Comparison of ENCODE assay signal across 10 mouse cellular contexts in the genomic region with DNA sequence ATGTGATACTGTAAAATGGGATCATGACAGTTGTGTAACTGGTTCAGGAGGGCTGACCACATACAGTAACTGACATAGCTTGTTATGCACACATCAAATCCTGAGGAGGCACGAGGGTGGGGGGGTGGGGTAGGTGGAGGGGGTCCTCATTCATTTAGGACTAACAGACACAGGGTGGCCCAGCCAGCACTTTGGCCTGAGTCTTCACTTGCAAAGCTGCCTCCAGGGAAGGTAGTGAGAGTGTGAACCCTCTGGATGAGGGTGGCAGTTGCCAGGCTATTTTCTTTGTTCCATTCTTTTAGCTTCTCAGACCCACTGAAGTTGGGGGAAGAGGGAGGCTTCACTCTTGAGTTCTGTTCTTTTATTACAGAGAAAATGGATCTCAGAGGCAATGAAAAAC.
DNase-seq lines count a peak whose midpoint lies in the region; ATAC-seq and TF ChIP-seq lines count a peak whose summit lies in the region.
"Had no signal": no experiment of that assay in that cellular context is flagged by ENCODE, and none has a peak within 500 bp of the region (broad histone marks: within the 10 kb centered on the region; RNA-seq: fewer than 3 reads in every experiment).

No protein-coding gene starts in this region.

- H3K4me2 ChIP-seq in forebrain, embryonic 15.5 days (replicated peaks): peak overlapping the region; percentile 50
- peak overlapping the region; percentile 60 for H3K4me2 ChIP-seq in hindbrain, postnatal 0 days (ENCODE audit: low read depth, low read length)
- peak overlapping the region; percentile 75 for H3K4me2 ChIP-seq in midbrain, postnatal 0 days (ENCODE audit: low read depth, low read length, poor library complexity, severe bottlenecking)
- H3K4me2 ChIP-seq in kidney, embryonic 15.5 days: no peak overlapping the region
- H3K4me2 ChIP-seq: liver, embryonic 11.5 days had no signal

- 44% methylated on average over 1 of the region's 1 CpGs for WGBS in forebrain, embryonic 15.5 days
- WGBS in hindbrain, postnatal 0 days: 17% methylated on average over 1 of the region's 1 CpGs
- WGBS in midbrain, postnatal 0 days: 33% methylated on average over 1 of the region's 1 CpGs
- 75% methylated on average over 1 of the region's 1 CpGs for WGBS in kidney, embryonic 15.5 days

- TF ChIP-seq CTCF in layer of hippocampus, adult 2 months (conservative IDR thresholded peaks at IDR 0.05): no peak
- TF ChIP-seq CTCF in hindbrain, postnatal 0 days (IDR thresholded peaks at IDR 0.05; ENCODE audit: low read depth): no peak
- no peak for TF ChIP-seq CTCF in midbrain, postnatal 0 days (IDR thresholded peaks at IDR 0.05)

- no peak overlapping the region for H3K4me3 ChIP-seq in layer of hippocampus, adult 2 months
- peak overlapping the region; percentile 37 for H3K4me3 ChIP-seq in forebrain, embryonic 15.5 days
- H3K4me3 ChIP-seq in hindbrain, postnatal 0 days (ENCODE audit: low read length): no peak overlapping the region; the same call in 1 of the 2 replicates
- H3K4me3 ChIP-seq in midbrain, postnatal 0 days (ENCODE audit: low read depth, low read length): peak overlapping the region; percentile 40; the same call in 1 of the 2 replicates
- no peak overlapping the region for H3K4me3 ChIP-seq in kidney, embryonic 15.5 days (replicated peaks)

- 0 out of 2 replicates have a peak, but pooled peaks have one; percentile 8 for ATAC-seq in forebrain, embryonic 15.5 days (replicated peaks)
- no peak; the same call in 1 of the 2 replicates for ATAC-seq in hindbrain, postnatal 0 days
- ATAC-seq in midbrain, postnatal 0 days (ENCODE audit: low FRiP score): no peak; the same call in 1 of the 2 replicates
- ATAC-seq in inflammation-experienced regulatory T-cells, adult 6 months: no peak
- ATAC-seq in kidney, embryonic 15.5 days (replicated peaks; ENCODE audit: low FRiP score): no peak

- H3K36me3 ChIP-seq in forebrain, embryonic 15.5 days: no peaks in the 10 kb centered on the region
- H3K36me3 ChIP-seq in hindbrain, postnatal 0 days (ENCODE audit: insufficient read depth, low read length): no peaks in the 10 kb centered on the region
- no peaks in the 10 kb centered on the region for H3K36me3 ChIP-seq in midbrain, postnatal 0 days (ENCODE audit: insufficient read depth, low read length)
- H3K36me3 ChIP-seq in kidney, embryonic 15.5 days: no peaks in the 10 kb centered on the region
- H3K36me3 ChIP-seq: G1E had no signal

- no peak for DNase-seq in layer of hippocampus, adult 2 months (ENCODE audit: low spot score in 2 of 2)
- DNase-seq in layer of hippocampus, postnatal 36 days: no peak
- no peak for DNase-seq in hindbrain, postnatal 0 days (ENCODE audit: low spot score)
- no peak for DNase-seq in midbrain, postnatal 0 days (ENCODE audit: low spot score)
- no peak for DNase-seq in gastrocnemius, postnatal 4 days (ENCODE audit: low spot score in 2 of 2)

- no peaks in the 10 kb centered on the region for H3K27me3 ChIP-seq in forebrain, embryonic 15.5 days
- no peaks in the 10 kb centered on the region for H3K27me3 ChIP-seq in hindbrain, postnatal 0 days (ENCODE audit: insufficient read depth, low read length)
- H3K27me3 ChIP-seq in midbrain, postnatal 0 days (ENCODE audit: insufficient read depth, low read length): no peaks in the 10 kb centered on the region
- H3K27me3 ChIP-seq in kidney, embryonic 15.5 days: peaks cover 17% of the 10 kb centered on the region

- peaks cover 54% of the 10 kb centered on the region for H3K4me1 ChIP-seq in forebrain, embryonic 15.5 days
- H3K4me1 ChIP-seq in hindbrain, postnatal 0 days (ENCODE audit: insufficient read depth, low read length): peaks cover 49% of the 10 kb centered on the region
- H3K4me1 ChIP-seq in midbrain, postnatal 0 days (ENCODE audit: insufficient read depth, low read length): peaks cover 34% of the 10 kb centered on the region
- H3K4me1 ChIP-seq in kidney, embryonic 15.5 days: peaks cover 17% of the 10 kb centered on the region

- peak overlapping the region; percentile 98 for H3K27ac ChIP-seq in layer of hippocampus, adult 2 months
- H3K27ac ChIP-seq in forebrain, embryonic 15.5 days (replicated peaks): no peak overlapping the region
- H3K27ac ChIP-seq in hindbrain, postnatal 0 days: peak overlapping the region; percentile 86
- peak overlapping the region; percentile 90 for H3K27ac ChIP-seq in midbrain, postnatal 0 days (ENCODE audit: low read depth, low read length)
- H3K27ac ChIP-seq in kidney, embryonic 15.5 days: no peak overlapping the region

- H3K9ac ChIP-seq in forebrain, embryonic 15.5 days (replicated peaks): no peak overlapping the region
- H3K9ac ChIP-seq in hindbrain, postnatal 0 days (replicated peaks; ENCODE audit: low read length): 0 out of 2 replicates have a peak overlapping the region, but pooled peaks have one; percentile 54
- H3K9ac ChIP-seq in midbrain, postnatal 0 days (replicated peaks; ENCODE audit: low read length, poor library complexity, severe bottlenecking): no peak overlapping the region
- no peak overlapping the region for H3K9ac ChIP-seq in kidney, embryonic 15.5 days

- no peaks in the 10 kb centered on the region for H3K9me3 ChIP-seq in forebrain, embryonic 15.5 days
- H3K9me3 ChIP-seq in hindbrain, postnatal 0 days (ENCODE audit: low read length): no peaks in the 10 kb centered on the region
- no peaks in the 10 kb centered on the region for H3K9me3 ChIP-seq in midbrain, postnatal 0 days (ENCODE audit: low read length)
- no peaks in the 10 kb centered on the region for H3K9me3 ChIP-seq in kidney, embryonic 15.5 days (replicated peaks)
- H3K9me3 ChIP-seq: G1E had no signal

Comparison
In these comparisons a context has a peak if more than half of its experiments do, and no peak if none do; other contexts are left out.
1. H3K27ac ChIP-seq: peak in layer of hippocampus, adult 2 months (single experiment), hindbrain, postnatal 0 days (single experiment) and midbrain, postnatal 0 days (single experiment); none in forebrain, embryonic 15.5 days (single experiment) and kidney, embryonic 15.5 days (single experiment).
2. H3K4me3 ChIP-seq: peak in forebrain, embryonic 15.5 days (single experiment) and midbrain, postnatal 0 days (single experiment); none in layer of hippocampus, adult 2 months (single experiment), hindbrain, postnatal 0 days (single experiment) and kidney, embryonic 15.5 days (single experiment).